Mouse (Mus musculus) intestine, embryonic 16.5 days (tissue): ENCODE measurements at regions not wholly inside any gene's neighbourhood (a gene's known extent, or its start where the extent isn't known, plus 50 kb on each side); places are given as distances from the start of the nearest gene placed in this dataset.

Experiments
- ATAC-seq: fragments of 200-750 bp; cut with Nextera tagmentation; 2 replicates; pipeline ENCODE4 v1.8.0; 2017; ENCODE audit warnings: moderate TSS enrichment, moderate library complexity
- H3K27ac ChIP-seq: fragments of 300-500 bp; sonication (generic); 2 replicates; pipeline ENCODE4 v1.5.1; 2014; ENCODE audit warnings: mild to moderate bottlenecking, low read length
- H3K27me3 ChIP-seq: fragments of 300-500 bp; sonication (generic); replicated peaks from 2 replicates; pipeline ENCODE4 v1.6.1; 2014; ENCODE audit warnings: low read length, control low read depth, mixed read lengths; ENCODE audit not compliant: control insufficient read depth, insufficient read depth
- H3K36me3 ChIP-seq: fragments of 300-500 bp; sonication (generic); 2 replicates; pipeline ENCODE4 v1.6.1; 2014; ENCODE audit warnings: low read length, control low read depth; ENCODE audit not compliant: control insufficient read depth, insufficient read depth
- H3K4me1 ChIP-seq: fragments of 300-500 bp; sonication (generic); 2 replicates; pipeline ENCODE4 v1.6.1; 2014; ENCODE audit warnings: low read length, control low read depth, mixed read lengths; ENCODE audit not compliant: control insufficient read depth, insufficient read depth
- H3K4me2 ChIP-seq: fragments of 300-500 bp; sonication (generic); 2 replicates; pipeline ENCODE4 v1.6.1; 2014; ENCODE audit warnings: low read depth, low read length, control low read depth
- H3K4me3 ChIP-seq: fragments of 300-500 bp; sonication (generic); 2 replicates; pipeline ENCODE4 v1.5.1; 2014; ENCODE audit warnings: mild to moderate bottlenecking, low read length
- H3K9ac ChIP-seq: fragments of 300-500 bp; sonication (generic); 2 replicates; pipeline ENCODE4 v1.6.1; 2014; ENCODE audit warnings: low read depth, low read length
- H3K9me3 ChIP-seq: fragments of 300-500 bp; sonication (generic); 2 replicates; pipeline ENCODE4 v1.6.1; 2016; ENCODE audit warnings: low read length, control low read depth; ENCODE audit not compliant: control insufficient read depth
- WGBS: fragments of 180-500 bp; shearing (Covaris S2); extraction: QIAGEN DNeasy Blood & Tissue Kit; methylation state at CpG from one replicate; pipeline ENCODE4 v1.1.7; 2014; 5-methylcytosine and 5-hydroxymethylcytosine counted together

- H3K9me3 ChIP-seq: no peaks in the 10 kb centered on the region
- ATAC-seq: peak; percentile 55
- no peak overlapping the region for H3K4me3 ChIP-seq
- peak overlapping the region; percentile 72 for H3K27ac ChIP-seq
- 31% methylated on average over 4 of the region's 4 CpGs for WGBS
- peak overlapping the region; percentile 18; the same call in 1 of the 2 replicates for H3K4me2 ChIP-seq
- peaks cover 17% of the 10 kb centered on the region for H3K4me1 ChIP-seq
- no peaks in the 10 kb centered on the region for H3K36me3 ChIP-seq
- 0 out of 2 replicates have a peak, but pooled peaks cover 3% of the 10 kb centered on the region for H3K27me3 ChIP-seq
- peak overlapping the region; percentile 13; the same call in 1 of the 2 replicates for H3K9ac ChIP-seq
Measured at GRCm38 (mm10) chr6:52486655-52487054, 153.5 kb downstream of the Hibadh start.

GRCm38 (mm10) chr6:52487861-52488260 is 152.3 kb downstream of the Hibadh start:
- H3K27ac ChIP-seq: no peak overlapping the region
- H3K4me3 ChIP-seq: no peak overlapping the region
- WGBS: 90% methylated on average over 5 of the region's 5 CpGs
- no peak for ATAC-seq
- no peak overlapping the region for H3K9ac ChIP-seq
- peaks cover 13% of the 10 kb centered on the region for H3K4me1 ChIP-seq
- H3K36me3 ChIP-seq: no peaks in the 10 kb centered on the region
- no peaks in the 10 kb centered on the region for H3K9me3 ChIP-seq
- H3K4me2 ChIP-seq: no peak overlapping the region
- H3K27me3 ChIP-seq: peaks cover 3% of the 10 kb centered on the region; the same call in 1 of the 2 replicates

- Histone ChIP-seq H3K9me3 (no peaks in the 10 kb centered on the region), H3K36me3 (no peaks in the 10 kb centered on the region), H3K4me2 (no peak overlapping the region), H3K4me3 (no peak overlapping the region), H3K27me3 (peaks cover 3% of the 10 kb centered on the region; the same call in 1 of the 2 replicates), H3K9ac (no peak overlapping the region), H3K4me1 (peaks cover 11% of the 10 kb centered on the region), H3K27ac (no peak overlapping the region)
- no peak for ATAC-seq
- WGBS: 80% methylated on average over 14 of the region's 14 CpGs
Measured at GRCm38 (mm10) chr6:52490264-52490775, 149.9 kb downstream of the Hibadh start.

- H3K4me2 ChIP-seq: no peak overlapping the region
- H3K9ac ChIP-seq: no peak overlapping the region
- 68% methylated on average over 3 of the region's 3 CpGs for WGBS
- no peak overlapping the region for H3K4me3 ChIP-seq
- ATAC-seq: no peak
- no peaks in the 10 kb centered on the region; the same call in 1 of the 2 replicates for H3K27me3 ChIP-seq
- no peaks in the 10 kb centered on the region for H3K9me3 ChIP-seq
- H3K27ac ChIP-seq: no peak overlapping the region
- H3K36me3 ChIP-seq: no peaks in the 10 kb centered on the region
- H3K4me1 ChIP-seq: 0 out of 2 replicates have a peak, but pooled peaks cover 2% of the 10 kb centered on the region
Measured at GRCm38 (mm10) chr6:52495301-52495700, 144.9 kb downstream of the Hibadh start.

- Histone ChIP-seq H3K27ac (no peak overlapping the region), H3K9me3 (no peaks in the 10 kb centered on the region)
Measured at GRCm38 (mm10) chr6:52495855-52496254, 144.3 kb downstream of the Hibadh start.

More at GRCm38 (mm10) chr6:52495855-52496254, 144.3 kb downstream of the Hibadh start:
- H3K4me3 ChIP-seq: no peak overlapping the region
- no peak overlapping the region for H3K4me2 ChIP-seq
- H3K27me3 ChIP-seq: no peaks in the 10 kb centered on the region; the same call in 1 of the 2 replicates
- no peak for ATAC-seq
- 0 out of 2 replicates have a peak, but pooled peaks cover 2% of the 10 kb centered on the region for H3K4me1 ChIP-seq
- WGBS: 39% methylated on average over 5 of the region's 5 CpGs
- H3K9ac ChIP-seq: no peak overlapping the region
- no peaks in the 10 kb centered on the region for H3K36me3 ChIP-seq
